Mouse (Mus musculus): ENCODE measurements around the gene Ank3. TPM values are rescaled to one million over a fixed set of nuclear protein-coding genes. Genes with fewer than 3 reads are reported as not detected.

The Ank3 gene
- polyA plus RNA-seq, 1 experiment from 2014 or later, result 38.7 TPM

DNA sequence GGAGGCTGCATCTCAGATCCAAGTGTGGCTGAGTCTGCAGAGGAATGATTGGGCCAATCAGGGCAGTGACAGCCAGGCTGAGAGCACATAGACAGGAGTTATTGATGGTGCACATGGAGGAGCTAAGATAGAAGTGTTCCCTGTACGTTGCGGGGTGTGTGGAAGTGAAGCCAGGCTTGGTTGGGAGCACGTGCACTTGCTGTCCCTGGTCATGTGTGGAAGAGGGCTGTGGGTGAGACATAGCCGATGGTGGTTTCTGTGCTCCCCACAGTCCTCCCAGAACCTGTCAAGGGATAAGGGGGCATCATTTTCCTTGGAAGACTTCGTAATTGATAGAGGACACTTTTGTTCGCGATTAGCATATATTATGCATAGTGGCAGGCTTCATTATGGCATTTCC, 434.2 kb downstream of the Ank3 start:
- H3K4me3 ChIP-seq, result no peak overlapping the region
- H3K4me2 ChIP-seq (replicated peaks), result no peak overlapping the region
- no peak overlapping the region for H3K27ac ChIP-seq
- H3K27me3 ChIP-seq, result no peaks in the 10 kb centered on the region
- no peak for ATAC-seq (ENCODE audit: insufficient number of reproducible peaks, insufficient read depth, low FRiP score, low TSS enrichment)
- no peaks in the 10 kb centered on the region; the same call in 1 of the 2 replicates for H3K36me3 ChIP-seq
- no peaks in the 10 kb centered on the region for H3K9me3 ChIP-seq
- H3K9ac ChIP-seq, result no peak overlapping the region
- H3K4me1 ChIP-seq, result no peaks in the 10 kb centered on the region
- 91% methylated on average over 7 of the region's 7 CpGs for WGBS

DNA sequence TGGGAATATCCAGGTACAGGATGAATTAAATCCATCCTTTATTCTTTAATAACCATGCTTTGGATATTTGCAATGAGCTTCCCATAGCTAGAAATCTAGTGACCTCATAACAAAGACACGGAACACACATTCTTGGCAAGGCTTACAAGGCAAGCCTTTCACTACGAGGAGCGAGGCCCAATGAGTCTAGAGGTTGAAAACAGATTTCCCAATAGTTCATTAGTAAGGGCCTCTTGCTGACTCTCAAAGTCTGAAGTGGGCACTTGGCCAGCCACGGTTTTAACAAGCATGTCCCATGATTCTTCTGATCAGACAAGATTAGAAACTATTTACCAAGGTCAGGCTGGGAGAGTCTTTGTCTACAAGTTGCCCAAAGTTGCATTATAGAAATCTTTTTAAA, 436.1 kb downstream of the Ank3 start:
- no peak overlapping the region for H3K27ac ChIP-seq
- no peaks in the 10 kb centered on the region for H3K27me3 ChIP-seq
- WGBS, result 75% methylated on average over 4 of the region's 4 CpGs
- ATAC-seq (ENCODE audit: insufficient number of reproducible peaks, insufficient read depth, low FRiP score, low TSS enrichment), result no peak
- no peak overlapping the region for H3K4me3 ChIP-seq
- no peaks in the 10 kb centered on the region for H3K36me3 ChIP-seq
- no peaks in the 10 kb centered on the region for H3K4me1 ChIP-seq
- H3K9me3 ChIP-seq, result no peaks in the 10 kb centered on the region
- H3K4me2 ChIP-seq (replicated peaks), result no peak overlapping the region
- no peak overlapping the region for H3K9ac ChIP-seq

DNA sequence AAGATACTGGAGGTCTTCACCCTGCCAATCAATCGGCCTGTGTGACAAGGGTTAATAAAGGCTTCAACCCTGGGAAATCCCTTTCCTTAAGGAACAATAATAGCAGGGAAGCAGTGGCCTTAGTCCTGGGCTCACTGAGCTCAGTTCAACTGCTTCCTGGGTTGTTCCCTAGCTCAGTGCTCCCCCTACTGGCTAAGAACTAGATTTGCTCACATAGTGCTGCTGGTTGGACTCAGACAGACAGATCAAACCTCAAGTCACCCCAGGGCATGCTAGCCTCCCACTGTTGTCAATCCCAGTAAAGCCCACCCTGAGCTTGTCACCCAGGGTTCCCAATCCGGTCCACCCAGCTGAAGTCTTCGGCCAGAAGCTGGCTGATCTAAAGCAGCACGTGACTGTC, 447.2 kb downstream of the Ank3 start:
- Histone ChIP-seq H3K4me2 (replicated peaks) (no peak overlapping the region), H3K27me3 (no peaks in the 10 kb centered on the region), H3K4me3 (no peak overlapping the region), H3K36me3 (no peaks in the 10 kb centered on the region), H3K9me3 (no peaks in the 10 kb centered on the region), H3K4me1 (no peaks in the 10 kb centered on the region), H3K27ac (no peak overlapping the region), H3K9ac (no peak overlapping the region)
- no peak for ATAC-seq (ENCODE audit: insufficient number of reproducible peaks, insufficient read depth, low FRiP score, low TSS enrichment)
- 31% methylated on average over 4 of the region's 4 CpGs for WGBS

DNA sequence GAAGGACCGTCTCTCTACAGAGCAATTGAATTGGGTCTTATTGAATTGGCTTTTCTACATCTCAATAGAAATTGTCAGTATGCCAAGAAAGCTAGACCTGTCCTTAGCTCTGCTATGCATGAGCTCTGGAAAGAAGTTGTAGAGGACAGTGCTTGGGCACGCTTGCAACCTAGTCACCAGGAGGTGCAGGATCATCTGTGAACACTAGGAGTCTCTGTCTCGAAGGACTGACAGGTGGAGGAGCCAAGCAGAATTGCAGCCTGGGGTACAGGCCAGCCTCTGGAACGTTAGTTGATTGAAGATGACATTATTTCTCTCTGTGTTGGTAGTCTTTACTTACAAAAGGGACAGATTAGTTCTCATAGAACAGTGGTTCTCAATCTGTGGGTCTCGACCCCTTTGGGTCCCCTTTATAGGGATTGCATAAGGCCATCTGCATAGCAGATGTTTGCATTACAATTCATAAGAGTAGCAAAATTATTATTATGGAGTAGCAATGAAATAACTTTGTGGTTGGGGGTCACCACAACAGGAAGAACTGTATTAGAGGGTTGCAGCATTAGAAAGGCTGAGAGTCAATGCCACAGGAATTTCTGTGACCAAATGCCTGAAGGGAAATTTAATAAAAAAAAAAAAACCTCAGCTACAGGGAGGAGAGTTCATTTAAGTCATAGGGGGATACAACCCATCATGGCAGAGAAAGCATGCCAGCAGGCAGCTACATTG, 454.0 kb downstream of the Ank3 start:
- no peak overlapping the region for H3K4me2 ChIP-seq (replicated peaks)
- H3K36me3 ChIP-seq, result no peaks in the 10 kb centered on the region
- no peaks in the 10 kb centered on the region for H3K27me3 ChIP-seq
- H3K4me1 ChIP-seq, result no peaks in the 10 kb centered on the region
- H3K9me3 ChIP-seq, result no peaks in the 10 kb centered on the region
- no peak overlapping the region for H3K4me3 ChIP-seq
- H3K27ac ChIP-seq, result no peak overlapping the region
- ATAC-seq (ENCODE audit: insufficient number of reproducible peaks, insufficient read depth, low FRiP score, low TSS enrichment), result no peak
- no peak overlapping the region for H3K9ac ChIP-seq
- 56% methylated on average over 5 of the region's 5 CpGs for WGBS

DNA sequence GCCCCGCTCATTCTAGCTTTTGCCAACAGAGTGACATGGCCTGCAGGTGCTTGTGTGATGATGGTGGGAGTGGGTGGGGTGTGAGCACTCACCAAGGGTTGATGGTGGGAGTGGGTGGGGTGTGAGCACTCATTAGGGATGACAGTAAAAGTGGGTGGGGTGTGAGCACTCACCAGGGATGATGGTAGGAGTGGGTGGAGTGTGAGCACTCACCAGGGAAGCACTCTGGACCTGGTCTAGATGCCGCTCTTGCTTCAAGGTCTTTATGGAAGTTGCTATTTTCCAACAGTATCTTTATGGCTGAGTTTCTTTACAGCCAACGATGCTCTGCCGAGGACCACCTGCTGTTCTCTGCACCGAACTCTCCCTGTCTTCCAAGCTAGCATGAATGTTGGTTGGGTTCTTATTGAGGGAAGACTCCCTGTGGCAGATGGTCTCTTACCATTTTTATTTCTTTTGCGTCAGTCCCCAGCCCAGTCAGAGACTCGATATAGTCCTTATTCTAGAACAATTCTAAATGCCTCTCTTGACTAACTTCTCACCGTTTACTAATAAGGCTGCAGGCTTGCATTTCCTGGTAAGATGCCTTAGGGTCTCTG, 456.1 kb downstream of the Ank3 start:
- H3K4me1 ChIP-seq, result peaks cover 5% of the 10 kb centered on the region; the same call in 1 of the 2 replicates
- no peak overlapping the region for H3K9ac ChIP-seq
- no peaks in the 10 kb centered on the region for H3K27me3 ChIP-seq
- WGBS, result 90% methylated on average over 8 of the region's 8 CpGs
- H3K36me3 ChIP-seq, result no peaks in the 10 kb centered on the region
- no peaks in the 10 kb centered on the region for H3K9me3 ChIP-seq
- no peak overlapping the region for H3K4me3 ChIP-seq
- no peak for ATAC-seq (ENCODE audit: insufficient number of reproducible peaks, insufficient read depth, low FRiP score, low TSS enrichment)
- H3K4me2 ChIP-seq (replicated peaks), result no peak overlapping the region
- H3K27ac ChIP-seq, result no peak overlapping the region

DNA sequence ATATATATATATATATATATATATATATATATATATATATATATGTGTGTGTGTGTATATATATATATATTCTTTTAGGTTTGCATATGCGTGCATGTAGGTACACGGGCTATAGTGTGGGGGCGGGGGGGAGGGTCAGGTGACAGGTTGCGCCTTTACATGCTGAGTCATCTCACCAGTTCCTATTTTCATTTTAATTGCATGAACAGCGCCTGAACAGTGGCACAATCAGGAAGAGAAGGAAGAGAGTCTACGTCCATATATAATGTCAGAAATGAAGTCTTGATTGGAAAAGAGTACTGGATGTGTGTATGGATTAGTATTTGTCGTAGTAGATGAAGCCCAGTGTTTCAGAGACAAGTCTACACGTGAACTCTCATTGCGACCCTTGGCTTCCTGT, 459.4 kb downstream of the Ank3 start:
- Histone ChIP-seq H3K4me3 (no peak overlapping the region), H3K9me3 (no peaks in the 10 kb centered on the region), H3K27me3 (no peaks in the 10 kb centered on the region), H3K36me3 (no peaks in the 10 kb centered on the region), H3K4me1 (peaks cover 5% of the 10 kb centered on the region; the same call in 1 of the 2 replicates), H3K27ac (no peak overlapping the region), H3K4me2 (replicated peaks) (no peak overlapping the region), H3K9ac (no peak overlapping the region)
- WGBS, result 80% methylated on average over 9 of the region's 9 CpGs
- ATAC-seq (ENCODE audit: insufficient number of reproducible peaks, insufficient read depth, low FRiP score, low TSS enrichment), result no peak

DNA sequence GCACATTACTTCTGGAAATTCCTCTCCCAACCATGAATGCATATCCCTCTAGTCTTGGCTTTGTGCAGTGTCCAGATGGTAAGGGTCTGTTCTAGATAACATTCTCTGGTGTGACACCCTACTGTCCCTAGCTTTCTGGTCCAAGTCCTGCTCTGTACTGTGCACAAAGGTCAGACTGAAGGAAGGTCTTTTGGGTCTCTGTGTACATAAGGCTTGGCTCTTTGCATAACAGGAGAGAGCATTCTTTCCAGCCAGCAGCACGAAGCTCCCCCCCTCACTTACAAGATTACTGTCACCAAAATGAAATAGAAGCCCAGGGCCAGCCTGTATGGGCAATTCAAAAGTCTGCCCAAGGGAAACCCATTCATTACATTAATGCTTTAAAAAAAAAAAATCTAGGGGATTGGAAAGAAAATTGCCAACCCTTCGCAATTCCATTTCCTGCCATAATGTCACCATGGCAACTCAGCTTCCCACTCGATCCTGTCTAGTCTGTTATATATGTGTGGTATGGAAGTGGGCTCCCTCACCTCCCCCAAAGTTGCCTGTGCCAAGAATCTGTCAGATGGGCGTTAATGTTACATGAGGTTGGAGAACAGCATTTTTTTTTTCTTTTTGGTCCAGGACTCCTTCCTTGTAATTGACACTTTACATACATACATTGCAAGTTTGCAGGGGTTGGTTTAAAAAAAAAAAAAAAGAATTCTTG, 460.5 kb downstream of the Ank3 start:
- no peaks in the 10 kb centered on the region for H3K36me3 ChIP-seq
- no peaks in the 10 kb centered on the region for H3K9me3 ChIP-seq
- peaks cover 5% of the 10 kb centered on the region; the same call in 1 of the 2 replicates for H3K4me1 ChIP-seq
- no peak overlapping the region for H3K4me2 ChIP-seq (replicated peaks)
- no peak overlapping the region for H3K4me3 ChIP-seq
- ATAC-seq (ENCODE audit: insufficient number of reproducible peaks, insufficient read depth, low FRiP score, low TSS enrichment), result peak; percentile 72; the same call in 1 of the 2 replicates
- no peaks in the 10 kb centered on the region for H3K27me3 ChIP-seq
- peak overlapping the region; percentile 47; the same call in 1 of the 2 replicates for H3K27ac ChIP-seq
- WGBS, result 27% methylated on average over 4 of the region's 4 CpGs
- H3K9ac ChIP-seq, result no peak overlapping the region

DNA sequence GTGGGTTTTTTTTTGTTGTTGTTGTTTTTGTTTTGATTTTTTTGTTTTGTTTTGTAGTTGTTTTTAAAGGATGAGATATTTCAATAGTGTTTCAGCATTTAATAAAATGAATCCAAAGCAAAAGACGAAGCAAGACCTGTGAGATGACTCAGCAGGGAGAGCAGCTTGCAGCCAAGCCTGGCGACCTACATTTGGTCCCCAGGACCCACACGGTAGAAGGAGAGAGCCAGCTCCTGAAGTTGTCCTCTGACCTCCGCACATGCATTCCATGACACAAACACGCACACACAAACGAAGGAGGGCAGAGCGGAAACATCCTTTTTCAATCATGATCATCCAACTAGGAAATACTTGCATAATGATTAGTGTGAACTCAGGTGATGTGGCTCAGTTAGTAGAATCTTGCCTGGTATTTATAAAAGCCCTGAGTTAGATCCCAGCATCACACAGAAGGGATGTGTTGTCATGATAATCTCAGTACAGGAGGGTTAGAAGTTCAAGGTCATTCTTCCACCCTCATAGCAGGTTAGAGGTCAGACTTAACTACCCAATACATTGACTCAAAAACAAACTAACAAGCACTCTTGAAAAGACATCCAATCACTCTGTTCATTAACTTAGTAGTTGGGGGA, 461.4 kb downstream of the Ank3 start:
- Histone ChIP-seq H3K9me3 (no peaks in the 10 kb centered on the region), H3K4me1 (peaks cover 5% of the 10 kb centered on the region; the same call in 1 of the 2 replicates), H3K27me3 (no peaks in the 10 kb centered on the region), H3K36me3 (no peaks in the 10 kb centered on the region), H3K9ac (no peak overlapping the region), H3K27ac (no peak overlapping the region), H3K4me3 (no peak overlapping the region), H3K4me2 (replicated peaks) (no peak overlapping the region)
- 67% methylated on average over 7 of the region's 7 CpGs for WGBS
- no peak for ATAC-seq (ENCODE audit: insufficient number of reproducible peaks, insufficient read depth, low FRiP score, low TSS enrichment)

DNA sequence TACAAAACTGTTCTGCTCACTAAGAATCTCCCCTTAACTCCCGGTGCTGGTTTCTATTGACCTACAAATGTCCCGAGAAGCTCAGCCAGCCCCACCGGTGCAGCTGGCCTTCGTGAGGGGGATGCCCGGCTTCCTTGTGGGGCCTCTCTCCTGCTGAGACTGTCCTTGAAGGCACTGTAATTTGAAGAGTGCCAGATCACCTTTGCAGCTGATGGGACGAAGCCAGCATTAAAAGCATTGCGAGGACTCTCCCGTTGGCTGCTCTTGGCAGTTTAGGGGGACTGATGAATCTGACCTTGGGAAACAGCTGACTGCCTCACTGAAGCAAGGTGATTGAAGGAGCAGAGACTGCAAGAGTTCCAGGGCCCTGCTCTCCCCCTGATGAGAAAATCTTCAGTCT, 464.3 kb downstream of the Ank3 start:
- Histone ChIP-seq H3K27ac (no peak overlapping the region), H3K9me3 (no peaks in the 10 kb centered on the region), H3K4me2 (replicated peaks) (no peak overlapping the region), H3K4me1 (peaks cover 5% of the 10 kb centered on the region; the same call in 1 of the 2 replicates), H3K36me3 (no peaks in the 10 kb centered on the region), H3K4me3 (no peak overlapping the region), H3K27me3 (no peaks in the 10 kb centered on the region), H3K9ac (no peak overlapping the region)
- 52% methylated on average over 8 of the region's 8 CpGs for WGBS
- ATAC-seq (ENCODE audit: insufficient number of reproducible peaks, insufficient read depth, low FRiP score, low TSS enrichment), result no peak

DNA sequence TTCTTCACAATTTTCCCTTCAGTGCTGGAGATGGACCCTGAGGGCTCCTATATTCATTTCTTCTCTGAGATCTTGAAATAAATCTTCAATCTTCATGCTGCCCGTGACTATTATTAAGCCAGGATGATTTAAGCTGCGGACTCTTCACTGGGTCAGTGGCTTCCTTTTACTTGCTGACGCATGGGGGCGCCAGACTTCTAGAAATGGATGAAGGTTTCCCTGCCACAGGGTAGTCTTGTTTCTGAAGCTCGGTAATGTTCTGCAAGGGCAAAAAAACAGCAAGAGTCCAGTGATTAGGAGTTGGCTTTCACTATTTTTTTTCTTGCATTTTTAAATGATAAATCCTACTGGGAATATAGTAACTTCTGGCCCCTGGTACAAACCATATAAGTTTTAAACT, 471.8 kb downstream of the Ank3 start:
- H3K9ac ChIP-seq, result no peak overlapping the region
- no peaks in the 10 kb centered on the region for H3K27me3 ChIP-seq
- H3K4me1 ChIP-seq, result no peaks in the 10 kb centered on the region
- H3K4me2 ChIP-seq (replicated peaks), result no peak overlapping the region
- WGBS, result 13% methylated on average over 5 of the region's 5 CpGs
- H3K27ac ChIP-seq, result no peak overlapping the region
- H3K36me3 ChIP-seq, result 0 out of 2 replicates have a peak, but pooled peaks cover 5% of the 10 kb centered on the region
- H3K9me3 ChIP-seq, result no peaks in the 10 kb centered on the region
- H3K4me3 ChIP-seq, result no peak overlapping the region
- ATAC-seq (ENCODE audit: insufficient number of reproducible peaks, insufficient read depth, low FRiP score, low TSS enrichment), result no peak

DNA sequence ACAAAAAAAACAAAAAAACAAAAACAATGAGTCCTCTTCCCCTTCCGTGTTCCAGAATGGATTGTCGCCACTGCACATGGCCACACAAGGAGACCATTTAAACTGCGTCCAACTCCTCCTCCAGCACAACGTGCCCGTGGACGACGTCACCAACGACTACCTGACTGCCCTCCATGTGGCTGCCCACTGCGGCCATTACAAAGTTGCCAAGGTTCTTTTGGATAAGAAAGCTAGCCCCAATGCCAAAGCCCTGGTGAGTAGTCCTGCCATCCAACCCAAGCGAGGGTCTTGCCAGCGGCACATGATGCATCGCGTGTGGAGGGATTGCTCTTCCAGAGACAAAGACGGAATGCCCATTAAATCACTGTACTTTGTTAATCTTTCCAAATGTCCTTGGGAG, 472.4 kb downstream of the Ank3 start:
- Histone ChIP-seq H3K36me3 (0 out of 2 replicates have a peak, but pooled peaks cover 5% of the 10 kb centered on the region), H3K4me2 (replicated peaks) (no peak overlapping the region), H3K4me3 (no peak overlapping the region), H3K9me3 (no peaks in the 10 kb centered on the region), H3K27me3 (no peaks in the 10 kb centered on the region), H3K9ac (no peak overlapping the region), H3K27ac (no peak overlapping the region), H3K4me1 (no peaks in the 10 kb centered on the region)
- WGBS, result 91% methylated on average over 14 of the region's 14 CpGs
- no peak for ATAC-seq (ENCODE audit: insufficient number of reproducible peaks, insufficient read depth, low FRiP score, low TSS enrichment)
